Mouse (Mus musculus) thymus, postnatal 25 days (tissue): ENCODE results near the gene Ksr2.
"Not testable (repeated sequence)": the region's sequence is repeated elsewhere in the genome, so short reads cannot be mapped to it uniquely, and the experiment has no call there.

Experiments used
- DNase-seq: peaks from one replicate; pipeline ENCODE4 v3.0.0; 2022

Ksr2 gene

GRCm38 (mm10) chr5:117413507-117414501 lies at the start of gene Ksr2:
Gene Ksr2 (plus strand): TSS chr5:117414000.
- peak; percentile 56 for DNase-seq

- no peak for DNase-seq
Observed at GRCm38 (mm10) chr5:117364821-117365220, 49.0 kb upstream of the Ksr2 start.

GRCm38 (mm10) chr5:117365904-117366561 lies 47.8 kb upstream of the Ksr2 start:
- DNase-seq, result no peak

GRCm38 (mm10) chr5:117367206-117367605 lies 46.6 kb upstream of the Ksr2 start:
- DNase-seq, result no peak

- DNase-seq, result no peak
Observed at GRCm38 (mm10) chr5:117370592-117370991, 43.2 kb upstream of the Ksr2 start.

DNA sequence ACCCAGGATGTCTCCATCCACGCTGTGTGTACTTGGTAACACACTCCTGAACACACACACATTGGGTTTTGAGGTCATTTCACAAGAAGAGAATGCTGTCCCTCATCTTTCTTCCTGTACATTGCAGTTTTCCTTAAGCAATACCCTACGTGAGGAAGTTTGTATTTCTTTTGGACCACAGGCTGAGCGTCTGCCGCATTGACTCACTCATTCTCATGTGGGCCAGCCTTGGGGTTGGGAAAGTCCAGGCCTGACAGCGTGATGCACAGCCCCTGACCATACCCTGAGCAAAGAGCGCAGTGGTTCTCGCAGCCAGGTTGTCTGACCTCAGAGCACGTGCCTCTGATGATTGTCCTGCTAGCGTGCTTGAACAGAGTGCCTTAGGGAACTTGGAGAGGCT lies 40.4 kb upstream of the Ksr2 start:
- DNase-seq, result no peak

DNA sequence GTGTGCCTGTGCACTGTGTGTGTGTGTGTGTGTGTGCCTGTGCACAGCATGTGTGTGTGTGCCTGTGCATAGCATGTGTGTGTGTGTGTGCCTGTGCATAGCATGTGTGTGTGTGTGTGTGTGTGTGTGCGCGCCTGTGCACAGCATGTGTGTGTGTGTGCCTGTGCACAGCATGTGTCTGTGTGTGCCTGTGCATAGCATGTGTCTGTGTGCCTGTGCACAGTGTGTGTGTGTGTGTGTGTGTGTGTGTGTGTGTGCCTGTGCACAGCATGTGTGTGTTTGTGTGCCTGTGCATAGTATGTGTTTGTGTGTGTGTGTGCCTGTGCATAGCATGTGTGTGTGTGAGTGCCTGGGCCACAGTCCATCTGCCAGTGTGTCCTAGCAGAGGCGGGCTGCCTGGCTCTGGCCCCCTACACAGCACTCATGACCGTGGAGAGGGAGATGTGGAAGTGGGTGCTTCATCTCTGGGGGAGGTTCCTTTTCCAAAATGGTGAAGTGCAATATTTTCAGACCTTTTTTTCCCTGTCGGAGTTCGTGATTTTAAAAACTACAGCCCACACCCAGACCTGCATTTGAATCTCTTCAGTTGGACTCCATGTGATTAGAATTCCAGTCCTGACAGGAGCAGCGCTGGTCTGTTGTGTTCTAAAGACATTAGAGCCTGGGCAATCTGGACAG lies 39.3 kb upstream of the Ksr2 start:
- no peak for DNase-seq

GRCm38 (mm10) chr5:117376331-117376761 lies 37.5 kb upstream of the Ksr2 start:
- DNase-seq, result no peak

DNA sequence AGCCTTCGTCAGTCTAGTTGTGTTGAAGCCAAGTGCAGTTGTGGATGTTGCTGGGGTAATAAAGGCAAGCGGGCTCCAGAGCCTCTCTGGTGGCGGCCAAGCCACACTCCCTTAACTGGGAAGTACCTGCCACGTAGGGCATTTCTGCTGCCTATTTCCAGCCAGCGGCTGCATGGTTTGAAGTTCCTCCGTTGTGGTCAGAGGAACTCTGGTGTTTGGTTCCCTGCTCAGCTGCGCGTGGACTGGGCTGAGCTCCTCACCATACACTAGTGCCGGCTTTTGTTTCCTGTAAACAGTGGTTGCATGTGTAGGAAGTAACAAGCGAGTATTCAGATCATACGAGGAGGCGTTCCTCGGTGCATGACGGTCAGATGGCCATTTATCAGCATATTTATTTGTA lies 36.1 kb upstream of the Ksr2 start:
- DNase-seq, result not testable (repeated sequence)

- DNase-seq, result no peak
Observed at GRCm38 (mm10) chr5:117380199-117380598, 33.6 kb upstream of the Ksr2 start.

- no peak for DNase-seq
Observed at GRCm38 (mm10) chr5:117381785-117382184, 32.0 kb upstream of the Ksr2 start.

GRCm38 (mm10) chr5:117383198-117383597 lies 30.6 kb upstream of the Ksr2 start:
- DNase-seq, result no peak

DNA sequence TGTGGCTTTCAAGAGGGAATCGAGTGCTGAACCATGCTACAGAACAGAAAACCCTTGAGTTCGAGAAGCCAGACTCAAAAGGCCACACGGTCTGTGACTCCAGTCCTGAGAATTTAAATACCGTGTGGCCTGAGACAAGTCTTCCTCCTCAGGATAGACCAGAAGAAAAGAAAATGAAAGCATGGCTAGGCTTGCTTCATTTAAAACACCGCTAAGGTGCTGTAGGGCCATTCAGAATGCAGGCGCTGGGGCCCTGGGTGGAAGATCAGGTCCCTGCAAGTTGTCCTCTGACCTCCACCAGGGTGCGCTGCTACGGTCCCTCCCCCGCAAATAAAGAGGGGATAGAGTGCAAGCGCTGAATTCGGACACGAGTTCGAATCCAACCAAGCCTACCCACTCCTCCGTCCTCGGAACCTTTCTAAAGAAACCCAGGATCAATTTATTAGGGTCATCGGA lies 25.5 kb upstream of the Ksr2 start:
- DNase-seq, result peak; percentile 82

DNA sequence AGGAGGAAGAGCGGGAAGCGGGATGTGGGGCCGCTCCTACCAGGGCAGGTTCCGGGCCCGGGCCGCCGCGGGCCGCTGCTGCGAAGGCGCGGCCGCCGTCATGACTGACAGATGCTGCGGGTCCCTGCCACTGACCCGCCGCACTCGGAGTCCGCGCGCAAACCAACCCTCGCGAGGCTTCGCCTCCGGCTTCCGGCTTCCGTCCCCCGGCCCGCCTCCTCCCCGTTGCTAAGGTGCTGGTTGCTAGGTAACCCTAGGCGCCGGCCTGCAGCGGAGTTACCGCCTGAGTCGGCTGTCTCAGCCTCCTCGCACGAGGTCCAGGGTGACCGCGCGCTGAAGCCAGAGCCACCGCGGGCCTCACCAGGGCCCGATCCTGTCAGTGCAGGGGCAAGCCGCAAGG lies 24.9 kb upstream of the Ksr2 start, which contains the start of gene Rfc5:
Gene Rfc5 (minus strand): TSS at position 171 of the 400 bp plus-strand sequence.
- DNase-seq, result peak; percentile 94

DNA sequence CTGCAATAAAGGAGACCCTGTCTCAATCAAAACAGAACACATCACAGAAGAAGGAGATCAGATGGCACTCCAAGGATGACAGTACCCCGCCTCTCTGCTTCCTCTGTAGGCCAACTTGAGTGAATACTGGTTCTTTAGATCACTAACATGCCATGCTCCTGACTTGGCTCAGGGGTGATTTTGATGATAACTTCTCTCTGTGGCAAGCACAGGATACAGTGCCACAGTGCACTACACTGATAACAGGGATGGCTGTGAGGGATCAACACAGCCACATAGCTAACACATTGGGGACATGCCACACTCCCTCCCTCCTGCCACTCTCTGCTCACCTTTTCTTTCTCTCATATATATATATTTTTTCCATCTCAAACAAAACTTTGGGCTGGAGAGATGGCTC lies 22.9 kb upstream of the Ksr2 start:
- no peak for DNase-seq

- no peak for DNase-seq
Observed at GRCm38 (mm10) chr5:117395834-117396233, 18.0 kb upstream of the Ksr2 start.

DNA sequence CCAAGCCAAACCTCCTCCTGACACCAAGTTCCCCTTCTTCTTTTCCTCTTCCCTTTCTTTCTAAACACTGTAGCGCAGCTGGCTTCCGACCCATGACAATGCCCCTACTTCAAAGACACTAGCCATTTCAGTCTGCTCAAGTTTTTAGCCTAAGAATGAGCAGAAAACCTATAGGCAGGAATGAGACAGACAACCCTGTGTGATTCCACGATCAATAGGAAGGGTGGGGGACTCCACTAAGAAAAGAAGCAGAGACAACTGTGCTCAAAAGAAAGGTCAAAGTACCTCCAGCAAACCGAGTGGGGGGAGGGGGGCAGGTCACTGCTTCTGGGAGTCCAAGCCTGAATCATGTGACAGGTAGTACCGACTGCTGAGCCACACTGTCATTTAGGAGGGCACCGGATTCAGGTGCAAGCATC lies 17.2 kb upstream of the Ksr2 start:
- DNase-seq, result no peak

GRCm38 (mm10) chr5:117397371-117397770 lies 16.4 kb upstream of the Ksr2 start:
- no peak for DNase-seq

DNA sequence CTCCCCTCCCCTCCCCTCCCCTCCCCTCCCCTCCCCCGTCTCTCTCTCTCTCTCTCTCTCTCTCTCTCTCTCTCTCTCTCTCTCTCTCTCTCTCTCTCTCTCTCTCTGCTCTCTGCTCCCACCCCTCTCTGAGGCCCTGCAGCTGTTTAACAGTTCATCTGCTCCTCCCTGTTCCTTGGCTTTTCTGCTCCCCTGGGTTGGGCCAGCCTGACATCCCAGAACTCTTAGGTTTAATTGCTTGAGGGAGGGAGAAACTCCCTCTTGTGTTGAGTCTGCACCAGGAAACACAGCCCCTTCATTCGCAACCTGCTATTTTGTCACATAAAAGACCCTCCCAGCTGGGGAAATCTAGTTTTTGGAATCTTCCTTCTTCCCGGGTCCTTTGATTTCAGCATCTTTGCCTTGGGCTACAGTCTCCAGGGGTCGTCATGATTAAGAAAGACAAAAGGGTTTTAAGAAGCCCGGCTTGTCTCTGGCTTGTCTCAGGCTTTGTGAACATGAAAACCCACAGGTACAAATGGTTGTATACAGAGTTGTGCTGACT lies 15.7 kb upstream of the Ksr2 start:
- DNase-seq, result no peak

- DNase-seq, result no peak
Observed at GRCm38 (mm10) chr5:117399281-117399680, 14.5 kb upstream of the Ksr2 start.

DNA sequence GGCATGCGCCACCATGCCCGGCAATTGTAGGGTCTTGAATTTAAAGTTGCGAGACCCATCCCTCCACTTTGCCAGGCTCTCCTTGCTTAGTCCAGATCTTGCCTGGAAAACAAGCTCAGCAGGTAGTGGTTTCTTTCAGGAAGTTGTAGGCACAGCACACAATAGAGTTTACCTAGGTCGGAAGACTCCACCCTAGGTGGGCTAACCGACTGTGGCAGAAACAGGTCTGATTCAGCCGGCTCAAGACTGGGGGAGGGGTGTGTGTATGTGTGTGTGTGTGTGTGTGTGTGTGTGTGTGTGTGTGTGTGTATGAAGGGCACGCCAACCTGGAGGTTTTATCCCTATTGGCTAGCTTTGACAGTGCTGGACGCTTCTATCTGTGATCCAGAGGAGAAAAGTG lies 10.2 kb upstream of the Ksr2 start:
- no peak for DNase-seq

DNA sequence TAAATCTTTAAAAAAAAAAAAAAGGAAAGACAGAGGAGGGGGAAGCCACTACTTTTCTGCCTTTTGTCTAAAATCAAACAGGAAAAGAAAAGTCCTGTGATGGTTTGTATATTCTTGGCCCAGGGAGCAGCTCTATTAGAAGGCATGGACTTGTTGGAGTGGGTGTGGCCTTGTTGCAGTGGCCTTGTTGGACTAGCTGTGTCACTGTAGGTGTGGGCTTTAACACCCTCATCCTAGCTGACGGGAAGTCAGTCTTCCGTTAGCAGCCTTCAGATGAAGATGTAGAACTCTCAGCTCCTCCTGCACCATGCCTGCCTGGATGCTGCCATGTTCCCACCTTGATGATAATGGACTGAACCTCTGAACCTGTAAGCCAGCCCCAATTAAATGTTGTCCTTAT lies 9.1 kb upstream of the Ksr2 start:
- not testable (repeated sequence) for DNase-seq

- peak; percentile 65 for DNase-seq
Observed at GRCm38 (mm10) chr5:117408216-117408615, 5.6 kb upstream of the Ksr2 start.
